17 mouse cellular contexts compared by ENCODE assay signal in genomic region chr13:110066674-110067073, GRCm38 (mm10).
DNase-seq lines count a peak whose midpoint lies in the region; ATAC-seq lines count a peak whose summit lies in the region.
"Had no signal": no experiment of that assay in that cellular context is flagged by ENCODE, and none has a peak within 500 bp of the region (broad histone marks: within the 10 kb centered on the region; RNA-seq: fewer than 3 reads in every experiment).

No protein-coding gene starts in this region.

- no peak for DNase-seq in cerebellum, adult 8-10 months
- no peak for DNase-seq in midbrain, embryonic 11.5 days (ENCODE audit: low spot score, missing footprints)
- peak; percentile 70 to 74 for DNase-seq in cerebellum, postnatal 10 days
- DNase-seq in adipocyte (ENCODE audit: low spot score): no peak
- DNase-seq: B cell, adult 2 months; kidney, adult 11 months had no signal

- H3K27me3 ChIP-seq in midbrain, embryonic 15.5 days (replicated peaks): no peaks in the 10 kb centered on the region
- no peaks in the 10 kb centered on the region for H3K27me3 ChIP-seq in midbrain, embryonic 11.5 days (ENCODE audit: control insufficient read depth, insufficient read depth, low read length)
- H3K27me3 ChIP-seq in forebrain, embryonic 13.5 days: no peaks in the 10 kb centered on the region
- H3K27me3 ChIP-seq in neural tube, embryonic 15.5 days (replicated peaks): no peaks in the 10 kb centered on the region
- H3K27me3 ChIP-seq: heart, embryonic 12.5 days had no signal

- H3K9ac ChIP-seq in midbrain, embryonic 15.5 days: no peak overlapping the region
- H3K9ac ChIP-seq in midbrain, embryonic 11.5 days (ENCODE audit: low read length): no peak overlapping the region
- no peak overlapping the region for H3K9ac ChIP-seq in forebrain, embryonic 13.5 days
- H3K9ac ChIP-seq in neural tube, embryonic 15.5 days (replicated peaks): no peak overlapping the region
- H3K9ac ChIP-seq: heart, embryonic 12.5 days had no signal

- no peaks in the 10 kb centered on the region for H3K9me3 ChIP-seq in midbrain, embryonic 15.5 days
- H3K9me3 ChIP-seq in midbrain, embryonic 11.5 days (ENCODE audit: control insufficient read depth, low read length): no peaks in the 10 kb centered on the region
- H3K9me3 ChIP-seq in forebrain, embryonic 13.5 days (replicated peaks): no peaks in the 10 kb centered on the region
- no peaks in the 10 kb centered on the region for H3K9me3 ChIP-seq in neural tube, embryonic 15.5 days (replicated peaks)
- H3K9me3 ChIP-seq: embryonic facial prominence, embryonic 10.5 days had no signal

- ATAC-seq in cerebellum, adult (ENCODE audit: insufficient number of reproducible peaks, low FRiP score, low TSS enrichment): peak; percentile 74
- ATAC-seq in midbrain, embryonic 15.5 days (replicated peaks): no peak
- ATAC-seq in midbrain, embryonic 11.5 days (ENCODE audit: low FRiP score): no peak
- ATAC-seq in forebrain, embryonic 13.5 days: no peak
- no peak for ATAC-seq in neural tube, embryonic 15.5 days (ENCODE audit: low FRiP score)
- ATAC-seq: CD4-positive, CD25-positive, alpha-beta regulatory T cell, adult 4 months; forebrain, embryonic 14.5 days; hindbrain, postnatal 0 days had no signal

- WGBS in midbrain, embryonic 15.5 days: 88% methylated on average over 2 of the region's 2 CpGs
- WGBS in midbrain, embryonic 11.5 days: 88% methylated on average over 2 of the region's 2 CpGs
- WGBS in forebrain, embryonic 13.5 days: 81% methylated on average over 2 of the region's 2 CpGs
- WGBS in neural tube, embryonic 15.5 days: 89% methylated on average over 2 of the region's 2 CpGs

- H3K4me2 ChIP-seq in midbrain, embryonic 15.5 days: no peak overlapping the region
- H3K4me2 ChIP-seq in midbrain, embryonic 11.5 days: no peak overlapping the region
- H3K4me2 ChIP-seq in forebrain, embryonic 13.5 days: no peak overlapping the region
- no peak overlapping the region for H3K4me2 ChIP-seq in neural tube, embryonic 15.5 days
- H3K4me2 ChIP-seq: heart, embryonic 12.5 days had no signal

- no peak overlapping the region for H3K4me3 ChIP-seq in midbrain, embryonic 15.5 days
- no peak overlapping the region for H3K4me3 ChIP-seq in midbrain, embryonic 11.5 days (ENCODE audit: low read depth, low read length)
- no peak overlapping the region for H3K4me3 ChIP-seq in forebrain, embryonic 13.5 days
- H3K4me3 ChIP-seq in neural tube, embryonic 15.5 days (replicated peaks): no peak overlapping the region
- H3K4me3 ChIP-seq: embryonic facial prominence, embryonic 10.5 days; gastrocnemius, adult 2 months; heart, embryonic 12.5 days had no signal

- no peaks in the 10 kb centered on the region for H3K36me3 ChIP-seq in midbrain, embryonic 15.5 days (replicated peaks)
- no peaks in the 10 kb centered on the region for H3K36me3 ChIP-seq in midbrain, embryonic 11.5 days (ENCODE audit: control insufficient read depth, insufficient read depth, low read length)
- no peaks in the 10 kb centered on the region for H3K36me3 ChIP-seq in forebrain, embryonic 13.5 days (ENCODE audit: poor library complexity, severe bottlenecking)
- no peaks in the 10 kb centered on the region for H3K36me3 ChIP-seq in neural tube, embryonic 15.5 days
- H3K36me3 ChIP-seq: embryonic facial prominence, embryonic 10.5 days; G1E; heart, embryonic 12.5 days had no signal

- H3K27ac ChIP-seq in midbrain, embryonic 15.5 days: peak overlapping the region; percentile 28; the same call in 1 of the 2 replicates
- no peak overlapping the region for H3K27ac ChIP-seq in midbrain, embryonic 11.5 days (ENCODE audit: low read depth, low read length)
- H3K27ac ChIP-seq in forebrain, embryonic 13.5 days: no peak overlapping the region
- no peak overlapping the region for H3K27ac ChIP-seq in neural tube, embryonic 15.5 days (replicated peaks)
- H3K27ac ChIP-seq: embryonic facial prominence, embryonic 10.5 days; gastrocnemius, adult 2 months; hindbrain, postnatal 0 days had no signal

- H3K4me1 ChIP-seq in midbrain, embryonic 15.5 days: peaks cover 27% of the 10 kb centered on the region
- H3K4me1 ChIP-seq in midbrain, embryonic 11.5 days (ENCODE audit: control insufficient read depth, insufficient read depth, low read length): peaks cover 10% of the 10 kb centered on the region; the same call in 1 of the 2 replicates
- H3K4me1 ChIP-seq in forebrain, embryonic 13.5 days: peaks cover 10% of the 10 kb centered on the region
- peaks cover 25% of the 10 kb centered on the region for H3K4me1 ChIP-seq in neural tube, embryonic 15.5 days
- H3K4me1 ChIP-seq: heart, embryonic 12.5 days had no signal

Comparison
In these comparisons a context has a peak if more than half of its experiments do, and no peak if none do; other contexts are left out.
1. DNase-seq: peak in cerebellum, postnatal 10 days (2 of 2); none in cerebellum, adult 8-10 months (single experiment), midbrain, embryonic 11.5 days (single experiment) and adipocyte (single experiment).